Comparison of ENCODE assay signal across 9 mouse cellular contexts in the genomic region with DNA sequence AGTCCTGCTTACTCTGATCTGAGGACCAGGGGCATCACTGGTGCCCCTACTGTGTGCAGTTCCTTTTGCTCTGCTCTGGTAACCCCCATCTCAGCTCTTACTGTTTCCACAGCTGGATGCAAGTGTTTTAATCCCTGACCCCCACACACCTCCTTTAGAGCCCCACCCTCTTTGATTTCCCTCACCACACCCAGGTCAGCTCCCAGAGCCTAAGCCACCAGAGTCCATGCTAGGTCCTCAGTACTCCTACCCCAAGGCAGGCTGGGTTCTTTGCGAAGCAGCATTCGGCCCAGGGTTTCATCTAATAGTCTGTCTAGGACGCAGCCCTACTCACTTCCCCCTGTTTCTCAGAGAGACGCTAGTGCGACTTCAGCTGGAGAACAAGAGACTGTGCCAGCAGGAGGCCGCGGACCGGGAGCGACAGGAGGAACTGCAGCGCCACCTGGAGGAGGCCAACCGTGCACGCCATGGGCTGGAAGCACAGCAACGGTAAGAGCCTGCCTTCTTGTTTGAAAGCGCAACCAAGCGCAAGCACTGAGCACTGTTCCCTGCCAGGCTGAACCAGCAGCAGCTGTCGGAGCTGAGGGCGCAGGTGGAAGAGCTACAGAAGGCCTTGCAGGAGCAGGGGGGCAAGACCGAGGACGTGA. TPM values are rescaled to one million over a fixed set of nuclear protein-coding genes. Genes with fewer than 3 reads are reported as not detected.
DNase-seq lines count a peak whose midpoint lies in the region; ATAC-seq and TF ChIP-seq lines count a peak whose summit lies in the region.
"Had no signal": no experiment of that assay in that cellular context is flagged by ENCODE, and none has a peak within 500 bp of the region (broad histone marks: within the 10 kb centered on the region; RNA-seq: fewer than 3 reads in every experiment).

No protein-coding gene starts in this region.

- peak overlapping the region; percentile 12; the same call in 1 of the 2 replicates for H3K4me2 ChIP-seq in forebrain, embryonic 11.5 days (ENCODE audit: low read depth, low read length, severe bottlenecking)
- H3K4me2 ChIP-seq in heart, embryonic 16.5 days (ENCODE audit: low read depth, low read length): peak overlapping the region; percentile 27; the same call in 1 of the 2 replicates
- H3K4me2 ChIP-seq in neural tube, embryonic 15.5 days: peak overlapping the region; percentile 35

- DNase-seq in c-Kit-positive CD71-negative TER-119-negative erythroid progenitor cells, embryonic 14.5 days (ENCODE audit: low read depth): peak; percentile 87
- peak; percentile 97 for DNase-seq in forebrain, embryonic 11.5 days (ENCODE audit: low spot score)
- peak; percentile 91 to 97 for DNase-seq in kidney, postnatal 36 days
- peak; percentile 87 to 91 for DNase-seq in lung, adult 18-20 months
- DNase-seq in thymus, adult 2 months: peak; percentile 94

- H3K36me3 ChIP-seq in E14TG2a.4 (ENCODE audit: insufficient read depth, low read length): peaks cover 73% of the 10 kb centered on the region
- H3K36me3 ChIP-seq in forebrain, embryonic 11.5 days (ENCODE audit: control insufficient read depth, insufficient read depth, low read length): no peaks in the 10 kb centered on the region
- no peaks in the 10 kb centered on the region for H3K36me3 ChIP-seq in heart, embryonic 16.5 days (ENCODE audit: control insufficient read depth, insufficient read depth)
- peaks cover 15% of the 10 kb centered on the region for H3K36me3 ChIP-seq in neural tube, embryonic 15.5 days
- H3K36me3 ChIP-seq in thymus, adult 2 months (ENCODE audit: control insufficient read depth, insufficient read depth, low read length): no peaks in the 10 kb centered on the region

- H3K4me3 ChIP-seq in E14TG2a.4 (replicated peaks; ENCODE audit: low read length): peak overlapping the region; percentile 59
- no peak overlapping the region for H3K4me3 ChIP-seq in forebrain, embryonic 11.5 days (ENCODE audit: low read depth, low read length)
- H3K4me3 ChIP-seq in heart, embryonic 16.5 days (ENCODE audit: low read length): no peak overlapping the region; the same call in 1 of the 2 replicates
- no peak overlapping the region for H3K4me3 ChIP-seq in neural tube, embryonic 15.5 days (replicated peaks)
- no peak overlapping the region for H3K4me3 ChIP-seq in thymus, adult 2 months (ENCODE audit: control insufficient read depth, insufficient read depth, low read length)

- peak; percentile 71 for TF ChIP-seq CTCF in E14TG2a.4 (conservative IDR thresholded peaks at IDR 0.05; ENCODE audit: low read length)
- TF ChIP-seq CTCF in thymus, adult 2 months (IDR thresholded peaks at IDR 0.05; ENCODE audit: borderline replicate concordance, control insufficient read depth, extremely low read depth, insufficient read depth, low read length, poor library complexity): peak; percentile 97

- no peak for TF ChIP-seq POLR2A in thymus, adult 2 months (IDR thresholded peaks at IDR 0.05; ENCODE audit: control insufficient read depth, extremely low read depth, insufficient read depth, low read length, poor library complexity)

- peak overlapping the region; percentile 46; the same call in 1 of the 2 replicates for H3K9ac ChIP-seq in forebrain, embryonic 11.5 days (ENCODE audit: low read length)
- peak overlapping the region; percentile 57; the same call in 1 of the 2 replicates for H3K9ac ChIP-seq in heart, embryonic 16.5 days (ENCODE audit: low read length)
- H3K9ac ChIP-seq in neural tube, embryonic 15.5 days (replicated peaks): 0 out of 2 replicates have a peak overlapping the region, but pooled peaks have one; percentile 14

- H3K9me3 ChIP-seq in E14TG2a.4 (ENCODE audit: low read length): no peaks in the 10 kb centered on the region
- H3K9me3 ChIP-seq in forebrain, embryonic 11.5 days (ENCODE audit: control insufficient read depth, low read length): no peaks in the 10 kb centered on the region
- H3K9me3 ChIP-seq in heart, embryonic 16.5 days (replicated peaks; ENCODE audit: control insufficient read depth, low read length): no peaks in the 10 kb centered on the region
- no peaks in the 10 kb centered on the region for H3K9me3 ChIP-seq in neural tube, embryonic 15.5 days (replicated peaks)

- H3K27me3 ChIP-seq in E14TG2a.4 (ENCODE audit: insufficient read depth, low read length): no peaks in the 10 kb centered on the region
- no peaks in the 10 kb centered on the region; the same call in 1 of the 2 replicates for H3K27me3 ChIP-seq in forebrain, embryonic 11.5 days (ENCODE audit: control insufficient read depth, insufficient read depth, low read length)
- H3K27me3 ChIP-seq in heart, embryonic 16.5 days (ENCODE audit: control insufficient read depth, insufficient read depth, low read length): peaks cover 7% of the 10 kb centered on the region; the same call in 1 of the 2 replicates
- peaks cover 11% of the 10 kb centered on the region for H3K27me3 ChIP-seq in neural tube, embryonic 15.5 days (replicated peaks)
- no peaks in the 10 kb centered on the region for H3K27me3 ChIP-seq in thymus, adult 2 months (ENCODE audit: control insufficient read depth, insufficient read depth, low read length)

- H3K4me1 ChIP-seq in E14TG2a.4 (replicated peaks; ENCODE audit: low read depth, low read length): peaks cover 71% of the 10 kb centered on the region
- H3K4me1 ChIP-seq in forebrain, embryonic 11.5 days (replicated peaks; ENCODE audit: control insufficient read depth, insufficient read depth, low read length): no peaks in the 10 kb centered on the region; the same call in 1 of the 2 replicates
- peaks cover 3% of the 10 kb centered on the region; the same call in 1 of the 2 replicates for H3K4me1 ChIP-seq in heart, embryonic 16.5 days (ENCODE audit: control insufficient read depth, insufficient read depth, low read length)
- peaks cover 10% of the 10 kb centered on the region for H3K4me1 ChIP-seq in neural tube, embryonic 15.5 days
- H3K4me1 ChIP-seq in thymus, adult 2 months (replicated peaks; ENCODE audit: control insufficient read depth, insufficient read depth, low read length): peaks cover 5% of the 10 kb centered on the region; the same call in 1 of the 2 replicates

- peak; percentile 79 for ATAC-seq in forebrain, embryonic 11.5 days (replicated peaks; ENCODE audit: low FRiP score)
- peak; percentile 66 for ATAC-seq in heart, embryonic 16.5 days (replicated peaks; ENCODE audit: extremely low read depth, insufficient read depth, low FRiP score)
- peak; percentile 62 for ATAC-seq in neural tube, embryonic 15.5 days (ENCODE audit: low FRiP score)

- WGBS in forebrain, embryonic 11.5 days: 2% methylated on average over 19 of the region's 19 CpGs
- WGBS in heart, embryonic 16.5 days: 4% methylated on average over 19 of the region's 19 CpGs
- 3% methylated on average over 19 of the region's 19 CpGs for WGBS in neural tube, embryonic 15.5 days
- whole genome bisulfite sequencing in thymus, adult 2 months: 2% methylated on average over 19 of the region's 19 CpGs

- no peak overlapping the region for H3K27ac ChIP-seq in forebrain, embryonic 11.5 days (ENCODE audit: low read depth, low read length)
- no peak overlapping the region for H3K27ac ChIP-seq in heart, embryonic 16.5 days (ENCODE audit: low read length)
- H3K27ac ChIP-seq in neural tube, embryonic 15.5 days (replicated peaks): no peak overlapping the region
- no peak overlapping the region for H3K27ac ChIP-seq in thymus, adult 2 months (ENCODE audit: control insufficient read depth, insufficient read depth, low read length)
- H3K27ac ChIP-seq: macrophage had no signal

RNA-seq across cellular contexts. Expression of a gene that starts 7.4 kb away (rescaled TPM):
- polyA plus RNA-seq in forebrain, embryonic 11.5 days (2014; fragmentation: Nextera tagmentation; extraction: Ambion mirVana): 14.8 and 15.5 TPM in 2 replicates
- polyA plus RNA-seq in heart, embryonic 16.5 days (2015; fragmentation: Nextera tagmentation; extraction: Ambion mirVana): 8.9 and 9.1 TPM in 2 replicates
- polyA plus RNA-seq in neural tube, embryonic 15.5 days (2015; fragmentation: Nextera tagmentation; extraction: Ambion mirVana): 33.9 and 37.2 TPM in 2 replicates
- 7.2 and 7.4 TPM in 2 replicates for polyA plus RNA-seq in thymus, adult 2 months (2012; rRNA removed)

RNA-seq across cellular contexts. Expression of a gene that starts 16.6 kb away (rescaled TPM):
- not detected in 2 replicates for polyA plus RNA-seq in forebrain, embryonic 11.5 days (2014; fragmentation: Nextera tagmentation; extraction: Ambion mirVana)
- not detected in 2 replicates for polyA plus RNA-seq in heart, embryonic 16.5 days (2015; fragmentation: Nextera tagmentation; extraction: Ambion mirVana)
- not detected in 2 replicates for polyA plus RNA-seq in neural tube, embryonic 15.5 days (2015; fragmentation: Nextera tagmentation; extraction: Ambion mirVana)
- 0.66 and 0.67 TPM in 2 replicates for polyA plus RNA-seq in thymus, adult 2 months (2012; rRNA removed)
- polyA plus RNA-seq: macrophage had no signal

RNA-seq across cellular contexts. Expression of a gene that starts 19.3 kb away (rescaled TPM):
- 5.2 and 5.8 TPM in 2 replicates for polyA plus RNA-seq in forebrain, embryonic 11.5 days (2014; fragmentation: Nextera tagmentation; extraction: Ambion mirVana)
- 11.7 and 15.3 TPM in 2 replicates for polyA plus RNA-seq in heart, embryonic 16.5 days (2015; fragmentation: Nextera tagmentation; extraction: Ambion mirVana)
- polyA plus RNA-seq in neural tube, embryonic 15.5 days (2015; fragmentation: Nextera tagmentation; extraction: Ambion mirVana): 9.4 and 15.1 TPM in 2 replicates
- polyA plus RNA-seq in thymus, adult 2 months (2012; rRNA removed): 125 and 128 TPM in 2 replicates

RNA-seq across cellular contexts. Expression of a gene that starts 27.3 kb away (rescaled TPM):
- 118 and 127 TPM in 2 replicates for polyA plus RNA-seq in forebrain, embryonic 11.5 days (2014; fragmentation: Nextera tagmentation; extraction: Ambion mirVana)
- polyA plus RNA-seq in heart, embryonic 16.5 days (2015; fragmentation: Nextera tagmentation; extraction: Ambion mirVana): 111 and 112 TPM in 2 replicates
- polyA plus RNA-seq in neural tube, embryonic 15.5 days (2015; fragmentation: Nextera tagmentation; extraction: Ambion mirVana): 148 and 154 TPM in 2 replicates
- 139 and 152 TPM in 2 replicates for polyA plus RNA-seq in thymus, adult 2 months (2012; rRNA removed)

RNA-seq across cellular contexts. Expression of a gene that starts 28.2 kb away (rescaled TPM):
- 128 and 147 TPM in 2 replicates for polyA plus RNA-seq in forebrain, embryonic 11.5 days (2014; fragmentation: Nextera tagmentation; extraction: Ambion mirVana)
- polyA plus RNA-seq in heart, embryonic 16.5 days (2015; fragmentation: Nextera tagmentation; extraction: Ambion mirVana): 80.2 and 82.7 TPM in 2 replicates
- 55.0 and 81.5 TPM in 2 replicates for polyA plus RNA-seq in neural tube, embryonic 15.5 days (2015; fragmentation: Nextera tagmentation; extraction: Ambion mirVana)
- polyA plus RNA-seq in thymus, adult 2 months (2012; rRNA removed): 69.4 and 76.1 TPM in 2 replicates
